Mouse (Mus musculus) adrenal gland, postnatal 0 days (tissue): ENCODE measurements around the gene Naaa. TPM values are rescaled to one million over a fixed set of nuclear protein-coding genes. Genes with fewer than 3 reads are reported as not detected.

Experiments
- polyA plus RNA-seq: library from polyadenylated mRNA; unstranded; fragments of >200 nt; fragmentation: Nextera tagmentation; extraction: Ambion mirVana; gene quantifications from 2 replicates; pipeline ENCODE4 v1.2.1, GENCODE M21; 2015

Naaa gene
- 13.4 and 14.1 TPM in 2 replicates for polyA plus RNA-seq

GRCm38 (mm10) chr5:92277437-92278394, at the start of gene Naaa:
TSS of gene Naaa (minus strand) at chr5:92278170.

DNA sequence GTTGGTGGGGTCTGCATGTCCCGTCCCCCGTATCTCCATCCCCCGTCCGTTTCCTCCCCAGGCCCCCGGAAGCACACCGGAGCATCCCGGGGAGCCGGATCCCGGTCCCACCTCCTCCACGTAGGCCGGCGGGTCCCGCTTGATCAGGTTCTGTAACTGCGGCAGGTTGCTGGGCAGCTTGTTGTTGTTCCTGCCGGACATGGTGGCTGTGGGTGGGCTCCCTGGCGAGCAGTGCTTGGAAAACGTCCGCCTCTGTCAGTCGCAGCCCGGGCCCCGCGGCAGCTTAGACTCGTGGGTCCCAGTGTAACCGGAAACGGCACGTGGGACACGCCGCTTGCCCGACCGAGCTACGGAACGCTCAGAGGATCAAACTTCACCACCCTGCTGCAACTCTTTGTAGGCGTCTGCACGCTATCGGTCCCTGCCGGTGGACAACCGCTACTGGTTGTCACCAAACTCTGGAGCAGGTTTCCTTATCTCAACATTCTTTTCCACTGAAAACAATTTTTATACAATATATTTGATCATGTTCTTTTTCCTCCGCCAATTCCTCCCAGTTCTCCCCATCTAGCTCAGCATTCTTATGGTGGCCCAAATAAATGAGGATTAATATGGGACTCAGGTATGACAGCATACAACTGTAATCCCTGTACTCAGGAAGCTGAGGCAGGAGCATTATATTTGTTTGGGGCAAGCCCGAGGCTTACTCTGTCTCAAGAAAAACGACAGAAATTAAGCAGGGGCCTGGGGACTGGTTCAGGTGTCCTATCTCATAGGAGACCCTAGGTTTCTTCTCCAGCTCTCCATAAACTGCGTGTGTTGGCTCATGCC, 31.9 kb upstream of the Naaa start, which contains the start of gene Sdad1:
Gene Sdad1 (minus strand): TSS at position 799 of the 831 bp plus-strand sequence.

DNA sequence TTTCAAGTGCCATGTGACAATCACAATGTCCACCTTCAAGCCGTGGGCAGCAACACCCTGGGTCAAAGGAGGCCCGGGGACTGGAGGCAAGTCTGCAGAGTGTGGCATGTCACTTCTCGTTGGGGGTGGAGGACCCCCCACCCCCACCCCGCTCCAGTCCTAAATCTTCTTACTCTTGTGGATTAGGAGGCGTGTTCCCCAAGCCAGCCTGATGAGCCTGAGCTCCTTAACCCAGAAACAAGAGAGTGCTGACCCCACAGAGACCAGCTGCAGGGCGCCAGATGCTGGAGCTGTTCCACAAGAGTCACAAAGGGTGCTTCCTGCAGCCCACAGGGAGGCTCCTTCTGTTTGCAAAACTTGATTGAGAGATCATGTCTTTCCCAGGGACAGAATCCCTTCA, 21.8 kb downstream of the Naaa start, which contains the start of gene Ppef2:
Gene Ppef2 (minus strand): TSS at position 61 of the 400 bp plus-strand sequence.

GRCm38 (mm10) chr5:92215308-92215707, 62.7 kb downstream of the Naaa start, which contains the start of gene U90926:
TSS of gene U90926 (minus strand) at chr5:92215408.

Other genes with a start within 250 kb of the Naaa start
- gene Cdkl2, start 234.3 kb downstream of the Naaa start, polyA plus RNA-seq = 4.5 and 6.7 TPM in 2 replicates
- gene G3bp2, start 194.5 kb downstream of the Naaa start, polyA plus RNA-seq = 109 and 148 TPM in 2 replicates
- gene Uso1, start 140.2 kb downstream of the Naaa start, polyA plus RNA-seq = 24.2 and 35.8 TPM in 2 replicates
- 2.1 and 3.9 TPM in 2 replicates for gene U90926, start 62.8 kb downstream of the Naaa start, polyA plus RNA-seq
- 0.22 and 0.72 TPM in 2 replicates for gene Ppef2, start 21.9 kb downstream of the Naaa start, polyA plus RNA-seq
- gene Sdad1, start 32.3 kb upstream of the Naaa start, polyA plus RNA-seq = 15.0 and 25.5 TPM in 2 replicates
- gene Cxcl9, start 49.9 kb upstream of the Naaa start, polyA plus RNA-seq = 0.18 and 0.41 TPM in 2 replicates
- gene Art3, start 53.7 kb upstream of the Naaa start, polyA plus RNA-seq = 15.8 and 21.7 TPM in 2 replicates
- gene Cxcl10, start 70.7 kb upstream of the Naaa start, polyA plus RNA-seq = 2.0 and 3.3 TPM in 2 replicates
- 15.4 and 22.5 TPM in 2 replicates for gene Nup54, start 157.0 kb upstream of the Naaa start, polyA plus RNA-seq
- 14.9 and 16.3 TPM in 2 replicates for gene Scarb2, start 228.7 kb upstream of the Naaa start, polyA plus RNA-seq